Mouse (Mus musculus): ENCODE data around the gene Lad1. TPM values are rescaled to one million over a fixed set of nuclear protein-coding genes. Genes with fewer than 3 reads are reported as not detected.

Gene Lad1
- polyA plus RNA-seq, 1 experiment from 2014 or later, result 3.7 TPM

- H3K27ac ChIP-seq (replicated peaks; ENCODE audit: low read depth, low read length), result no peak overlapping the region
- H3K36me3 ChIP-seq (replicated peaks; ENCODE audit: control insufficient read depth, insufficient read depth, low read depth, low read length), result no peaks in the 10 kb centered on the region
- no peaks in the 10 kb centered on the region for H3K27me3 ChIP-seq (ENCODE audit: control insufficient read depth, insufficient read depth, low read length)
- no peaks in the 10 kb centered on the region; the same call in 1 of the 2 replicates for H3K4me1 ChIP-seq (ENCODE audit: control insufficient read depth, insufficient read depth, low read length)
- H3K9me3 ChIP-seq (replicated peaks; ENCODE audit: control insufficient read depth, low read length), result no peaks in the 10 kb centered on the region
- ATAC-seq (replicated peaks; ENCODE audit: insufficient number of reproducible peaks, low FRiP score, low TSS enrichment, low read depth) (no peak), DNase-seq (ENCODE audit: low spot score) (no peak)
- no peak overlapping the region for H3K4me2 ChIP-seq (ENCODE audit: low read depth, low read length)
- no peak overlapping the region for H3K9ac ChIP-seq (replicated peaks; ENCODE audit: low read length)
- no peak overlapping the region for H3K4me3 ChIP-seq (ENCODE audit: low read depth, low read length)
- 90% methylated on average over 4 of the region's 4 CpGs for WGBS
Observed at GRCm38 (mm10) chr1:135853200-135853599, 34.8 kb downstream of the Lad1 start.

GRCm38 (mm10) chr1:135854591-135855343, 36.4 kb downstream of the Lad1 start:
- WGBS, result 81% methylated on average over 6 of the region's 6 CpGs
- no peaks in the 10 kb centered on the region for H3K27me3 ChIP-seq (ENCODE audit: control insufficient read depth, insufficient read depth, low read length)
- no peaks in the 10 kb centered on the region for H3K36me3 ChIP-seq (replicated peaks; ENCODE audit: control insufficient read depth, insufficient read depth, low read depth, low read length)
- no peak for DNase-seq (ENCODE audit: low spot score)
- no peak overlapping the region for H3K4me2 ChIP-seq (ENCODE audit: low read depth, low read length)
- no peak for ATAC-seq (replicated peaks; ENCODE audit: insufficient number of reproducible peaks, low FRiP score, low TSS enrichment, low read depth)
- H3K4me3 ChIP-seq (ENCODE audit: low read depth, low read length), result no peak overlapping the region
- H3K9me3 ChIP-seq (replicated peaks; ENCODE audit: control insufficient read depth, low read length), result no peaks in the 10 kb centered on the region
- no peak overlapping the region for H3K27ac ChIP-seq (replicated peaks; ENCODE audit: low read depth, low read length)
- H3K4me1 ChIP-seq (ENCODE audit: control insufficient read depth, insufficient read depth, low read length), result no peaks in the 10 kb centered on the region; the same call in 1 of the 2 replicates
- H3K9ac ChIP-seq (replicated peaks; ENCODE audit: low read length), result no peak overlapping the region

- Histone ChIP-seq H3K36me3 (replicated peaks; ENCODE audit: control insufficient read depth, insufficient read depth, low read depth, low read length) (no peaks in the 10 kb centered on the region), H3K4me1 (ENCODE audit: control insufficient read depth, insufficient read depth, low read length) (no peaks in the 10 kb centered on the region; the same call in 1 of the 2 replicates), H3K4me2 (ENCODE audit: low read depth, low read length) (no peak overlapping the region), H3K4me3 (ENCODE audit: low read depth, low read length) (no peak overlapping the region), H3K27ac (replicated peaks; ENCODE audit: low read depth, low read length) (no peak overlapping the region), H3K27me3 (ENCODE audit: control insufficient read depth, insufficient read depth, low read length) (no peaks in the 10 kb centered on the region), H3K9me3 (replicated peaks; ENCODE audit: control insufficient read depth, low read length) (no peaks in the 10 kb centered on the region), H3K9ac (replicated peaks; ENCODE audit: low read length) (no peak overlapping the region)
- DNase-seq (ENCODE audit: low spot score), result no peak
- 100% methylated on average over 1 of the region's 1 CpGs for WGBS
- no peak for ATAC-seq (replicated peaks; ENCODE audit: insufficient number of reproducible peaks, low FRiP score, low TSS enrichment, low read depth)
Observed at GRCm38 (mm10) chr1:135855344-135855687, 36.9 kb downstream of the Lad1 start.

DNA sequence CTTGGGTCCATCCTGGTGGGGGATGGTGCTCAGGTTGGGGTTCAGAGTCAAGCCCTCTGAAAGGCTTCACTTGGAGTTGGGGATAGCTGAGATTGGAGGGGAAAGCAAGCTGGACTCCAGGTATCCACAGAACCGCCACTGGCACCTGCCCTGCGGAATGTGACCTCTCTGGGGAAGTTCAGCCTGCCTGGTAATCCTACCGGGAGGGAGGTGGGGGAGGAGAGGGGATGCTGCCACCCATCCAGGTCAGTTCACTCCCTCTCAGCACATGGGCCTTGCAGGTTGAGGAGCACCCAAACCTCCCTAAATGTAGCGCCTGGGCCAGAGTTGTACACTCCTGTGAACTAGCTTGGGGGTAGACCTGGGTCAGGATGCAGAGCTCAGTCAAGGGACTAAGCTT, 37.7 kb downstream of the Lad1 start:
- WGBS, result 74% methylated on average over 4 of the region's 4 CpGs
- H3K27ac ChIP-seq (replicated peaks; ENCODE audit: low read depth, low read length), result no peak overlapping the region
- H3K9ac ChIP-seq (replicated peaks; ENCODE audit: low read length), result no peak overlapping the region
- no peaks in the 10 kb centered on the region for H3K9me3 ChIP-seq (replicated peaks; ENCODE audit: control insufficient read depth, low read length)
- H3K4me2 ChIP-seq (ENCODE audit: low read depth, low read length), result no peak overlapping the region
- no peaks in the 10 kb centered on the region; the same call in 1 of the 2 replicates for H3K4me1 ChIP-seq (ENCODE audit: control insufficient read depth, insufficient read depth, low read length)
- no peak overlapping the region for H3K4me3 ChIP-seq (ENCODE audit: low read depth, low read length)
- no peaks in the 10 kb centered on the region for H3K27me3 ChIP-seq (ENCODE audit: control insufficient read depth, insufficient read depth, low read length)
- no peaks in the 10 kb centered on the region for H3K36me3 ChIP-seq (replicated peaks; ENCODE audit: control insufficient read depth, insufficient read depth, low read depth, low read length)
- DNase-seq (ENCODE audit: low spot score) (no peak), ATAC-seq (replicated peaks; ENCODE audit: insufficient number of reproducible peaks, low FRiP score, low TSS enrichment, low read depth) (no peak)

DNA sequence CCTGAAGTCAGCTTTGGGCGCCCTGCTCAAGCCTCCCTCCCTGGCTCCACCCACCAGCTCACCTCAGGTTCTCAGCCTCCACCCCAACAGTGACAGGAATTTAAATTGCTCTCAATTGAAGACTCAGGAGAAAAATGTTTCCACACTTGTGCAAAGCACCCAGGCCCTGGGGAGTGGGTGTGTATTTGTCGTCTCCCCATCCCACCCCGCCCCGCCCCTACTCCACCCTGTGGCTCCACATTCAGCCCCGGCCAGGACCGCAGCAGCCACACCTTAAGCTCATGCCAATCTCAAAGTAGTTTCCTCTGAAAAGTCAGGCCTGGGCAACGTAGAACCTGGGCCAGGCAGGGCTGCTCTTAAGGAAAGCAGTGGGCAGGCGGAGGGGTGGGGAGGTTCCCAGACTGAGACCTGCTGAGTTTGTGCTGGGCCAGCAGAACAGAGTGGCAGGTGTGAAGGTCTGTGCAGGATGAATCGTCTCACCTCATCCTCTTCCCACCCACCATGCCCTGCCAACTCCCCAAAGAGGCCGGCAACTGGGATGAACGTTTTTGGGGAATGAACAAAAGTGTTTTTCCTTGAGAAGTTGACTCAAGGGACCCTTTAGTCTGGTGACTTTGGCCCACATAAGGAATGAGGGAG, 38.9 kb downstream of the Lad1 start:
- no peaks in the 10 kb centered on the region for H3K27me3 ChIP-seq (ENCODE audit: control insufficient read depth, insufficient read depth, low read length)
- no peak overlapping the region for H3K27ac ChIP-seq (replicated peaks; ENCODE audit: low read depth, low read length)
- no peaks in the 10 kb centered on the region for H3K9me3 ChIP-seq (replicated peaks; ENCODE audit: control insufficient read depth, low read length)
- no peak overlapping the region for H3K4me2 ChIP-seq (ENCODE audit: low read depth, low read length)
- ATAC-seq (replicated peaks; ENCODE audit: insufficient number of reproducible peaks, low FRiP score, low TSS enrichment, low read depth), result no peak
- no peaks in the 10 kb centered on the region for H3K4me1 ChIP-seq (ENCODE audit: control insufficient read depth, insufficient read depth, low read length)
- no peak for DNase-seq (ENCODE audit: low spot score)
- H3K4me3 ChIP-seq (ENCODE audit: low read depth, low read length), result no peak overlapping the region
- WGBS, result 61% methylated on average over 11 of the region's 11 CpGs
- no peak overlapping the region for H3K9ac ChIP-seq (replicated peaks; ENCODE audit: low read length)
- no peaks in the 10 kb centered on the region for H3K36me3 ChIP-seq (replicated peaks; ENCODE audit: control insufficient read depth, insufficient read depth, low read depth, low read length)

GRCm38 (mm10) chr1:135858533-135858932, 40.1 kb downstream of the Lad1 start:
- no peak for ATAC-seq (replicated peaks; ENCODE audit: insufficient number of reproducible peaks, low FRiP score, low TSS enrichment, low read depth)
- Histone ChIP-seq H3K27me3 (ENCODE audit: control insufficient read depth, insufficient read depth, low read length) (no peaks in the 10 kb centered on the region; the same call in 1 of the 2 replicates), H3K9ac (replicated peaks; ENCODE audit: low read length) (no peak overlapping the region), H3K9me3 (replicated peaks; ENCODE audit: control insufficient read depth, low read length) (no peaks in the 10 kb centered on the region), H3K4me2 (ENCODE audit: low read depth, low read length) (no peak overlapping the region), H3K27ac (replicated peaks; ENCODE audit: low read depth, low read length) (no peak overlapping the region), H3K4me3 (ENCODE audit: low read depth, low read length) (no peak overlapping the region), H3K4me1 (ENCODE audit: control insufficient read depth, insufficient read depth, low read length) (no peaks in the 10 kb centered on the region), H3K36me3 (replicated peaks; ENCODE audit: control insufficient read depth, insufficient read depth, low read depth, low read length) (no peaks in the 10 kb centered on the region)
- 89% methylated on average over 7 of the region's 7 CpGs for WGBS
- DNase-seq (ENCODE audit: low spot score), result no peak

GRCm38 (mm10) chr1:135861091-135861490, 42.7 kb downstream of the Lad1 start:
- Histone ChIP-seq H3K9me3 (replicated peaks; ENCODE audit: control insufficient read depth, low read length) (no peaks in the 10 kb centered on the region), H3K4me1 (ENCODE audit: control insufficient read depth, insufficient read depth, low read length) (no peaks in the 10 kb centered on the region), H3K27ac (replicated peaks; ENCODE audit: low read depth, low read length) (no peak overlapping the region), H3K4me2 (ENCODE audit: low read depth, low read length) (no peak overlapping the region), H3K27me3 (ENCODE audit: control insufficient read depth, insufficient read depth, low read length) (no peaks in the 10 kb centered on the region; the same call in 1 of the 2 replicates), H3K9ac (replicated peaks; ENCODE audit: low read length) (no peak overlapping the region), H3K36me3 (replicated peaks; ENCODE audit: control insufficient read depth, insufficient read depth, low read depth, low read length) (no peaks in the 10 kb centered on the region), H3K4me3 (ENCODE audit: low read depth, low read length) (no peak overlapping the region)
- no peak for ATAC-seq (replicated peaks; ENCODE audit: insufficient number of reproducible peaks, low FRiP score, low TSS enrichment, low read depth)
- WGBS, result 66% methylated on average over 5 of the region's 5 CpGs
- DNase-seq (ENCODE audit: low spot score), result no peak

GRCm38 (mm10) chr1:135861980-135862552, 43.7 kb downstream of the Lad1 start:
- ATAC-seq (replicated peaks; ENCODE audit: insufficient number of reproducible peaks, low FRiP score, low TSS enrichment, low read depth) (no peak), DNase-seq (ENCODE audit: low spot score) (no peak)
- Histone ChIP-seq H3K4me3 (ENCODE audit: low read depth, low read length) (no peak overlapping the region), H3K27ac (replicated peaks; ENCODE audit: low read depth, low read length) (no peak overlapping the region), H3K36me3 (replicated peaks; ENCODE audit: control insufficient read depth, insufficient read depth, low read depth, low read length) (no peaks in the 10 kb centered on the region), H3K27me3 (ENCODE audit: control insufficient read depth, insufficient read depth, low read length) (no peaks in the 10 kb centered on the region; the same call in 1 of the 2 replicates), H3K9ac (replicated peaks; ENCODE audit: low read length) (no peak overlapping the region), H3K4me2 (ENCODE audit: low read depth, low read length) (no peak overlapping the region), H3K4me1 (ENCODE audit: control insufficient read depth, insufficient read depth, low read length) (no peaks in the 10 kb centered on the region), H3K9me3 (replicated peaks; ENCODE audit: control insufficient read depth, low read length) (no peaks in the 10 kb centered on the region)
- WGBS, result 70% methylated on average over 9 of the region's 9 CpGs

All from embryonic facial prominence, embryonic 11.5 days (tissue).